Mouse (Mus musculus) ES-E14 (cell line): ENCODE data around the gene Msx1.

ENCODE experiments used
- CHD2 ChIP-seq: IDR thresholded peaks from 2 replicates; pipeline ENCODE4 v1.6.1; 2014; ENCODE audit warnings: mild to moderate bottlenecking, low read depth, low read length, inconsistent platforms
- ZC3H11A ChIP-seq: IDR thresholded peaks from 2 replicates; pipeline ENCODE4 v1.6.1; 2012; ENCODE audit warnings: low read depth, mild to moderate bottlenecking, inconsistent platforms, low read length, borderline replicate concordance
- ZNF384 ChIP-seq: IDR thresholded peaks from 2 replicates; pipeline ENCODE4 v1.6.1; 2012; ENCODE audit warnings: low read depth, low read length, inconsistent platforms

DNA sequence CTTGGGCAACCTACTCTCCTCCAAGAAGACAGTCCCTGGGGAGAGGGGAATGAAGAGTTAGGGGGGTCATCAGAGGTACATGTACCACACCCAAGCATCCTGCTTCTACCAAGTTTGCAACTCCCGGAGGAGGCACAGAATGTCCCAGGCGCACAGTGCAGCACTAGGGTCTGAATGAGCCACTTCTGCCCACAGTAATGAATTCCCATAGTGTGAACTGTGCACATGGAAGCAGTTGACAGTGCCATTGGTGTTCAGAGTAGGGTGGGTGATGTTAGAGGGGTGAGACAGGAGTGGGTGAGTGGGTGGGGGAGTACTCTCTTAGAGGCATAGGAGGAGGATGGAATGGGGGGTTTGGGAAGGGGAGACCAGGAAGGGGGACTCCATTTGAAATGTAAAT lies 39.9 kb upstream of the Msx1 start:
- no peak for TF ChIP-seq ZC3H11A
- TF ChIP-seq ZNF384: no peak
- TF ChIP-seq CHD2: no peak
